Mouse (Mus musculus) lung, embryonic 14.5 days (tissue): ENCODE data around the gene Gm20683. TPM values are rescaled to one million over a fixed set of nuclear protein-coding genes. Genes with fewer than 3 reads are reported as not detected.
A peak's percentile ranks its signal among the peaks of the same experiment; 100 is the strongest.

Experiments used
- ATAC-seq: fragments of 200-750 bp; cut with Nextera tagmentation; 2 replicates; pipeline ENCODE4 v1.8.0; 2017; ENCODE audit warnings: mild to moderate bottlenecking, moderate TSS enrichment, moderate library complexity; ENCODE audit not compliant: insufficient read depth
- DNase-seq: peaks from one replicate; pipeline ENCODE4 v3.0.0-alpha.2; 2015
- H3K27ac ChIP-seq: fragments of 300-500 bp; sonication (generic); 2 replicates; pipeline ENCODE4 v1.5.1; 2014; ENCODE audit warnings: low read depth, mild to moderate bottlenecking, moderate library complexity
- H3K27me3 ChIP-seq: fragments of 300-500 bp; sonication (generic); 2 replicates; pipeline ENCODE4 v1.6.1; 2014; ENCODE audit warnings: low read length, control low read depth; ENCODE audit not compliant: insufficient read depth
- H3K36me3 ChIP-seq: fragments of 300-500 bp; sonication (generic); 2 replicates; pipeline ENCODE4 v1.6.1; 2014; ENCODE audit warnings: control low read depth; ENCODE audit not compliant: insufficient read depth
- H3K4me1 ChIP-seq: fragments of 300-500 bp; sonication (generic); 2 replicates; pipeline ENCODE4 v1.6.1; 2014; ENCODE audit warnings: antibody characterized with exemption, control low read depth; ENCODE audit not compliant: insufficient read depth
- H3K4me2 ChIP-seq: fragments of 300-500 bp; sonication (generic); 2 replicates; pipeline ENCODE4 v1.6.1; 2014; ENCODE audit warnings: mild to moderate bottlenecking
- H3K4me3 ChIP-seq: fragments of 300-500 bp; sonication (generic); 2 replicates; pipeline ENCODE4 v1.5.1; 2014; ENCODE audit warnings: low read depth, low read length
- H3K9ac ChIP-seq: fragments of 300-500 bp; sonication (generic); 2 replicates; pipeline ENCODE4 v1.6.1; 2014
- H3K9me3 ChIP-seq: fragments of 300-500 bp; sonication (generic); 2 replicates; pipeline ENCODE4 v1.6.1; 2016; ENCODE audit warnings: low read depth, low read length, control low read depth
- CTCF ChIP-seq: IDR thresholded peaks from 2 replicates; pipeline ENCODE4 v1.5.1; 2016; ENCODE audit warnings: antibody characterized with exemption, low read depth
- WGBS: fragments of 180-500 bp; shearing (Covaris S2); extraction: QIAGEN DNeasy Blood & Tissue Kit; methylation state at CpG from one replicate; pipeline ENCODE4 v1.1.7; 2014; 5-methylcytosine and 5-hydroxymethylcytosine counted together
- polyA plus RNA-seq: library from polyadenylated mRNA; unstranded; fragments of >200 nt; fragmentation: Nextera tagmentation; extraction: Ambion mirVana; gene quantifications from 2 replicates; pipeline ENCODE4 v1.2.1, GENCODE M21; 2014

Gm20683 gene
- polyA plus RNA-seq, 1 experiment from 2014 or later = 1.4 TPM

DNA sequence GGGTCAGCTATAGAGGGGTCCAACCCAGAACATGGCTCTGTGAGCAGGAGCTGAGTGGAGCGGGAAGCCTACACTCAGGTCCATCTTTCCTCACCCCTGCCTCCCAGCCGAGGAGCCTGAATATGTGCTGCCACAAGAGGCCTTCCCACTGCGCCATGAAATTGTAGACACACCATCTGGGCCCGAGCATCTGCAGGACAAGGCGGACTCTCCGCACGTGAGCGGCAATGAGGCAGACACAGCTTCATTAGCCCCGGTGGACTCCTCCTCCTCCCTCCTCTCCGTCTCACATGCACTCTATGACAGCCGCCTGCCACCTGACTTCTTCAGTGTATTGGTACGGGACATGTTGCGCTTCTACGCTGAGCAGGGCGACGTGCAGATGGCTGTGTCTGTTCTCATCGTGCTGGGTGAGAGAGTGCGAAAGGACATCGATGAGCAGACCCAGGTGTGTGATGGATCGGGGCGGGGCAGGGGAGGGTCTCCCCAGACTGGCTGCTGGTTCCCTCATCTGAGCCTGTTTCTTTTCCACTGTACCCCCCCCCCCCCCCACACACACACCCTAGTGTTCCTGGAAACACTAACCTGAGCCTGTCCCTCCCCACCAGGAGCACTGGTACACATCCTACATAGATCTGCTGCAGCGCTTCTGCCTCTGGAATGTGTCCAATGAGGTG is 13.9 kb downstream of the Gm20683 start:
- no peak for DNase-seq
- Histone ChIP-seq H3K9me3 (no peaks in the 10 kb centered on the region), H3K4me2 (no peak overlapping the region), H3K4me1 (peaks cover 33% of the 10 kb centered on the region), H3K4me3 (no peak overlapping the region), H3K9ac (no peak overlapping the region), H3K27me3 (no peaks in the 10 kb centered on the region), H3K36me3 (peaks cover 57% of the 10 kb centered on the region), H3K27ac (no peak overlapping the region)
- ATAC-seq = no peak
- no peak for TF ChIP-seq CTCF
- WGBS = 89% methylated on average over 22 of the region's 22 CpGs

GRCm38 (mm10) chr17:25827011-25827410 is 14.6 kb downstream of the Gm20683 start:
- 91% methylated on average over 13 of the region's 13 CpGs for WGBS
- peaks cover 33% of the 10 kb centered on the region for H3K4me1 ChIP-seq
- TF ChIP-seq CTCF = no peak
- no peak overlapping the region for H3K4me2 ChIP-seq
- no peaks in the 10 kb centered on the region for H3K27me3 ChIP-seq
- H3K27ac ChIP-seq = no peak overlapping the region
- no peak for DNase-seq
- no peak overlapping the region; the same call in 1 of the 2 replicates for H3K9ac ChIP-seq
- no peak for ATAC-seq
- peaks cover 56% of the 10 kb centered on the region for H3K36me3 ChIP-seq
- H3K4me3 ChIP-seq = no peak overlapping the region
- no peaks in the 10 kb centered on the region for H3K9me3 ChIP-seq

DNA sequence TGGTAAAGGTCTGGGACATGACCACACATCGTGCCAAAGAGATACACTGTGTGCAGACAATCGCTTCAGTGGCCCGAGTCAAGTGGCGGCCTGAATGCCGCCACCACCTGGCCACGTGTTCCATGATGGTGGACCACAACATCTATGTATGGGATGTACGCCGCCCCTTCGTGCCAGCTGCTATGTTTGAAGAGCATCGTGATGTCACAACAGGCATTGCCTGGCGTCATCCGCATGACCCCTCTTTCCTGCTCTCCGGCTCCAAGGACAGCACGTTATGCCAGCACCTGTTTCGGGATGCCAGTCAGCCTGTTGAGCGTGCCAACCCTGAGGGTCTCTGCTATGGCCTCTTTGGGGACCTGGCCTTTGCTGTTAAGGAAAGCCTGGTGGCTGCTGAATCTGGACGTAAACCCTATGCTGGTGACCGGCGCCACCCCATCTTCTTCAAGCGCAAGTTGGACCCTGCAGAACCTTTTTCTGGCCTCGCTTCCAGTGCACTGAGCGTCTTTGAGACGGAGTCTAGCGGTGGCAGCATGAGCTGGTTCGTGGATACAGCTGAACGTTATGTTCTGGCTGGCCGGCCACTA is 15.5 kb downstream of the Gm20683 start:
- Histone ChIP-seq H3K27ac (no peak overlapping the region), H3K27me3 (no peaks in the 10 kb centered on the region), H3K36me3 (peaks cover 47% of the 10 kb centered on the region), H3K9me3 (no peaks in the 10 kb centered on the region), H3K4me1 (peaks cover 25% of the 10 kb centered on the region), H3K9ac (no peak overlapping the region), H3K4me2 (no peak overlapping the region), H3K4me3 (no peak overlapping the region)
- no peak for DNase-seq
- TF ChIP-seq CTCF = no peak
- WGBS = 92% methylated on average over 27 of the region's 27 CpGs
- no peak for ATAC-seq

- 80% methylated on average over 6 of the region's 6 CpGs for WGBS
- no peak for ATAC-seq
- H3K4me2 ChIP-seq = peak overlapping the region; percentile 98; the same call in 1 of the 2 replicates
Observed at GRCm38 (mm10) chr17:25825311-25825710, 16.3 kb downstream of the Gm20683 start.

DNA sequence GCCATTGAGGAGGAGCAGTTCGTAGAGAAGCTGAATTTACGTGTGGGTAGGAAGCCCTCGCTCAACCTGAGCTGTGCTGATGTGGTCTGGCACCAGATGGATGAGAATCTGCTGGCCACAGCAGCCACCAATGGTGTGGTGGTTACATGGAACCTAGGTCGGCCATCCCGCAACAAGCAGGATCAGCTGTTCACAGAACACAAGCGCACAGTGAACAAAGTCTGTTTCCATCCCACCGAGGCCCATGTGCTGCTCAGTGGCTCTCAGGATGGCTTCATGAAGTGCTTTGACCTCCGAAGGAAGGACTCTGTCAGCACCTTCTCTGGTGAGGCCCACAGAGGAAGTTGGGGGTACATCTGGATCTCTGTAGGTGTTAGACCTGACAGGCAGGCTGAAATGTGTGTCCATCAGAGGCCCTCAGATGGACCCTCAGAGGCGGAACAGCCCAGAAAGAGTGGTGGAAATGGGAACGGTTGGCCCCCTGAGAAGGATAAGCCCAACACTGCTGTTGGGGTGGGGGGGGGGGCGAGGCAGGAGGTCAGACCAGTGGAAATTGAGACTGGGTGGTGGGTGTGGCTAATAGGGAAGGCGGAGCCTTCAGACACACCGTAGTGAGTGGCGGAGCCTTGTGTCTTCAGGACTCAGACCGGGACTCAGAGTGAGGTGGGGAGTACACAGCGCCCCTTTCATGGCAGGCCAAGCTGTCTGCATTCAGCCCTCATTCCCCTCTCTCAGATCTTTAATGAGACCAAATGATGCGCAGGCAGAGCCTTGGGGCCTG is 17.0 kb downstream of the Gm20683 start:
- Histone ChIP-seq H3K4me2 (peak overlapping the region; percentile 98), H3K4me3 (peak overlapping the region; percentile 67), H3K27ac (no peak overlapping the region), H3K9me3 (no peaks in the 10 kb centered on the region), H3K27me3 (peaks cover 9% of the 10 kb centered on the region), H3K4me1 (peaks cover 18% of the 10 kb centered on the region), H3K9ac (peak overlapping the region; percentile 74), H3K36me3 (peaks cover 32% of the 10 kb centered on the region)
- ATAC-seq = no peak
- TF ChIP-seq CTCF = no peak
- WGBS = 67% methylated on average over 17 of the region's 17 CpGs
- DNase-seq = no peak

More at GRCm38 (mm10) chr17:25825311-25825710, 16.3 kb downstream of the Gm20683 start:
- no peak for DNase-seq
- Histone ChIP-seq H3K27me3 (peaks cover 2% of the 10 kb centered on the region), H3K4me1 (peaks cover 22% of the 10 kb centered on the region), H3K27ac (no peak overlapping the region), H3K4me3 (no peak overlapping the region), H3K9ac (no peak overlapping the region), H3K9me3 (no peaks in the 10 kb centered on the region), H3K36me3 (peaks cover 39% of the 10 kb centered on the region)
- TF ChIP-seq CTCF = no peak

DNA sequence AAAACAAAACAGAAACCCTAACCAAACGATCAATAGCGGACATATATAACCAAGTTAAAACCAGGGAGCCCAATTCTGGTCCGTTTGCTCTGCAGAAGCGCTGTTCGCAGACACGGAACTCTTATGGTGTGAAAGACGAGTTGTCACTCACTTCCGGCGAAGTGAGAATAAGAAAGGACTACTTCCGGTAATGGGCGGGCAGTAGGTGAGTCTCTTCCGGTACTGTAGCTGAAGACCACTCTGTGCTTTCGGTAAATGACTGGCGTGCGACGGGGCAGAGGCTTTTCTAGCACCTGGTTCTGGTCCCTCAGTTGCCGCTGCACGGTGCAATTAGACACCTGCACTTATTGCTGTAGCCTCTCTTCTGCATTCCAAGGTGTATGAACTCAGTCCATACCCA is 18.1 kb downstream of the Gm20683 start, which contains the start of gene Wdr24:
Gene Wdr24, plus strand, starts transcription at position 176 of the 400 bp plus-strand sequence.
- Histone ChIP-seq H3K9me3 (no peaks in the 10 kb centered on the region), H3K4me2 (peak within 1 kb of the TSS; percentile 98), H3K36me3 (peaks cover 30% of the 10 kb centered on the region), H3K4me1 (peaks cover 16% of the 10 kb centered on the region), H3K9ac (peak within 1 kb of the TSS; percentile 74), H3K4me3 (peak within 1 kb of the TSS; percentile 67), H3K27ac (peak within 1 kb of the TSS; percentile 63), H3K27me3 (peaks cover 20% of the 10 kb centered on the region)
- peak; percentile 96 for DNase-seq
- under 1% methylated on average over 18 of the region's 18 CpGs for WGBS
- peak; percentile 74 for ATAC-seq
- no peak for TF ChIP-seq CTCF
